Mouse (Mus musculus): ENCODE measurements around the gene Sertad2. TPM values are rescaled to one million over a fixed set of nuclear protein-coding genes. Genes with fewer than 3 reads are reported as not detected.
A peak's percentile ranks its signal among the peaks of the same experiment; 100 is the strongest.

The Sertad2 gene
- total and polyA plus RNA-seq, 3 experiments, result 16.1 to 20.2 (median 17.7) TPM

- DNase-seq, result peak; percentile 89 to 91
- Histone ChIP-seq H3K4me3 (peak overlapping the region; percentile 80), H3K27me3 (ENCODE audit: control insufficient read depth, insufficient read depth, low read length) (no peaks in the 10 kb centered on the region), H3K79me2 (replicated peaks; ENCODE audit: control insufficient read depth, insufficient read depth, low read length) (peaks cover 2% of the 10 kb centered on the region; the same call in 1 of the 2 replicates), H3K36me3 (ENCODE audit: control insufficient read depth, insufficient read depth, low read length) (peaks cover 8% of the 10 kb centered on the region; the same call in 1 of the 2 replicates), H3K27ac (peak overlapping the region; percentile 100), H3K9ac (ENCODE audit: low read depth, low read length) (peak overlapping the region; percentile 95), H3K4me1 (ENCODE audit: control insufficient read depth, insufficient read depth, low read length) (peaks cover 4% of the 10 kb centered on the region)
- intact Hi-C loops (cut with DNase I), result loop anchor here (1.0 to 5.0 kb wide), 4 partner anchors 37 to 430 kb away; partner anchors contain the start of genes Aftph, Rab1a and Sertad2
- 0% methylated on average over 65 of the region's 67 CpGs for WGBS
- TF ChIP-seq EP300 (IDR thresholded peaks at IDR 0.05; ENCODE audit: insufficient read depth, low read depth, low read length) (no peak; the same call in 1 of the 2 replicates), CTCF (IDR thresholded peaks at IDR 0.05) (no peak), POLR2A (IDR thresholded peaks at IDR 0.05; ENCODE audit: insufficient read depth, low read depth, low read length) (no peak; the same call in 1 of the 2 replicates)
Observed at GRCm38 (mm10) chr11:20631941-20632618, 89.0 kb downstream of the Sertad2 start.

DNA sequence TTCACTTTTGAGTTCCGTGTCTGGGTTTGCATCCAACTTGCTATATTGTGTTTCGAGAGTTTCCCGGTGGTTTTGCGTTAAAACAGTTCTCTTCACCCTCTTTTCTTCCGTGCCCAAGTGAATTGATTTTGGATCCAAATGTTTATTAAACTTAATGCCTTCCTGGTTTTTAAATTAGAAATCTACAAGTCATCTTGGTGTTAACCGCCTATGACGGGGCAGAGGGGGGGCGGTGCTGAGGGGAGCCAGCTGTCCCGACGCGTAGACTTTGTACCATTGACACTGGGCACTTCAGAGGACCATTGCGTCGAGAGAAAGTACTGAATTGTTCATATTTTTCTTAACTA, 89.5 kb downstream of the Sertad2 start:
- H3K27ac ChIP-seq, result peak overlapping the region; percentile 100
- peaks cover 2% of the 10 kb centered on the region; the same call in 1 of the 2 replicates for H3K79me2 ChIP-seq (replicated peaks; ENCODE audit: control insufficient read depth, insufficient read depth, low read length)
- H3K4me3 ChIP-seq, result peak overlapping the region; percentile 80
- peaks cover 8% of the 10 kb centered on the region; the same call in 1 of the 2 replicates for H3K36me3 ChIP-seq (ENCODE audit: control insufficient read depth, insufficient read depth, low read length)
- H3K9ac ChIP-seq (ENCODE audit: low read depth, low read length), result peak overlapping the region; percentile 95
- TF ChIP-seq POLR2A (IDR thresholded peaks at IDR 0.05; ENCODE audit: insufficient read depth, low read depth, low read length) (no peak), EP300 (IDR thresholded peaks at IDR 0.05; ENCODE audit: insufficient read depth, low read depth, low read length) (no peak), CTCF (IDR thresholded peaks at IDR 0.05) (no peak)
- WGBS, result under 1% methylated on average over 13 of the region's 13 CpGs
- peak; percentile 63 for DNase-seq
- no peaks in the 10 kb centered on the region for H3K27me3 ChIP-seq (ENCODE audit: control insufficient read depth, insufficient read depth, low read length)
- intact Hi-C loops (cut with DNase I), result loop anchor here (2.0 to 5.0 kb wide), 2 partner anchors 108 to 430 kb away; partner anchors contain the start of genes Aftph and Rab1a
- peaks cover 4% of the 10 kb centered on the region for H3K4me1 ChIP-seq (ENCODE audit: control insufficient read depth, insufficient read depth, low read length)

GRCm38 (mm10) chr11:20634543-20634942, 91.5 kb downstream of the Sertad2 start:
- peaks cover 2% of the 10 kb centered on the region; the same call in 1 of the 2 replicates for H3K79me2 ChIP-seq (replicated peaks; ENCODE audit: control insufficient read depth, insufficient read depth, low read length)
- no peak overlapping the region for H3K4me3 ChIP-seq
- intact Hi-C loops (cut with DNase I), result loop anchor here (5.0 kb wide), 1 partner anchor 432 kb away; the partner anchor contains the start of gene Rab1a
- 86% methylated on average over 1 of the region's 1 CpGs for WGBS
- TF ChIP-seq CTCF (IDR thresholded peaks at IDR 0.05) (no peak), POLR2A (IDR thresholded peaks at IDR 0.05; ENCODE audit: insufficient read depth, low read depth, low read length) (no peak), EP300 (IDR thresholded peaks at IDR 0.05; ENCODE audit: insufficient read depth, low read depth, low read length) (no peak)
- no peaks in the 10 kb centered on the region for H3K27me3 ChIP-seq (ENCODE audit: control insufficient read depth, insufficient read depth, low read length)
- H3K9ac ChIP-seq (ENCODE audit: low read depth, low read length), result no peak overlapping the region
- peaks cover 4% of the 10 kb centered on the region for H3K4me1 ChIP-seq (ENCODE audit: control insufficient read depth, insufficient read depth, low read length)
- peaks cover 11% of the 10 kb centered on the region for H3K36me3 ChIP-seq (ENCODE audit: control insufficient read depth, insufficient read depth, low read length)
- no peak for DNase-seq
- H3K27ac ChIP-seq, result no peak overlapping the region

DNA sequence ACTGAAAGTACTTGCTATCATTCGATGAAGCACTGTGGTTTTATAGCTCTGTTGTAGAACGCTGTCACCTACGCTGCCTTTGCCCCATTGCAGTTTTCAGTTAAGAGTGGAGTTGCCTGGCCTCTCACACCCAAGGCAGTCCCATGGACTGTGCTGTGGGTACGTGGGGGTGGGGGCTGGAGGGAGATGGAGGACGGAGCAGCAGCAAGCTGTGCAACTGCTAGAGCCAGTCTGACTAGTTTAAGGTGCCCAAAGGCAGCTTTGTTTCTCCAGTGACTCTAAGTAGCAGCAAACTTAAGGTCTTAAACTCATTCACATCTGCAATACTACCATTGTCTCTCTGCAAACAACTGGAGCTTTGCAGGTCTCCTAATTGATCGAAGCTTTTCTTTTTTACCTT, 92.6 kb downstream of the Sertad2 start:
- peaks cover 11% of the 10 kb centered on the region for H3K36me3 ChIP-seq (ENCODE audit: control insufficient read depth, insufficient read depth, low read length)
- H3K9ac ChIP-seq (ENCODE audit: low read depth, low read length), result no peak overlapping the region
- WGBS, result 57% methylated on average over 6 of the region's 6 CpGs
- H3K4me3 ChIP-seq, result no peak overlapping the region
- H3K4me1 ChIP-seq (ENCODE audit: control insufficient read depth, insufficient read depth, low read length), result peaks cover 6% of the 10 kb centered on the region
- TF ChIP-seq EP300 (IDR thresholded peaks at IDR 0.05; ENCODE audit: insufficient read depth, low read depth, low read length), result no peak
- TF ChIP-seq CTCF (IDR thresholded peaks at IDR 0.05), result no peak
- no peak for TF ChIP-seq POLR2A (IDR thresholded peaks at IDR 0.05; ENCODE audit: insufficient read depth, low read depth, low read length)
- H3K79me2 ChIP-seq (replicated peaks; ENCODE audit: control insufficient read depth, insufficient read depth, low read length), result peaks cover 2% of the 10 kb centered on the region; the same call in 1 of the 2 replicates
- intact Hi-C loops (cut with DNase I), result no loop called here
- no peak for DNase-seq
- no peak overlapping the region for H3K27ac ChIP-seq
- no peaks in the 10 kb centered on the region for H3K27me3 ChIP-seq (ENCODE audit: control insufficient read depth, insufficient read depth, low read length)

DNA sequence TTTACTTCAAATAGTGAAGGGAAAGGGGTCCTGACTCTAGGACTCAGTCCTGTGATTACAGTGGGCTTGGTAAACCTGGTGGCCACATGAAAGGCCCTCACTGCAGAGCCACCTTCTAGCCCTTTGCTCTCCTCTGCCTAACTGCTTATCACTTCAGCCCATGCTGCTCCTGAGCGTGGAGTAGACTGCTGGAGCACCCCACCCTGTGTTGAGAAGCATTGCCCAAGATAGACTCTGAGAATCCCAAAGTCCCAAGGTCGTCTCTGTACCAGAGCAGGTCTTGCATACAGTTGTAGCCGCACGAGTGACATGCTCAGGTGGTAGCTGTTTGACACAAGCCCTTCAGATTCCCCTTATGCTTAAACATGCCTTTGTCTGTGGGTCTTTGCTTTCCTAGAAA, 93.1 kb downstream of the Sertad2 start:
- Histone ChIP-seq H3K4me1 (ENCODE audit: control insufficient read depth, insufficient read depth, low read length) (peaks cover 6% of the 10 kb centered on the region), H3K27me3 (ENCODE audit: control insufficient read depth, insufficient read depth, low read length) (no peaks in the 10 kb centered on the region), H3K36me3 (ENCODE audit: control insufficient read depth, insufficient read depth, low read length) (peaks cover 11% of the 10 kb centered on the region), H3K9ac (ENCODE audit: low read depth, low read length) (no peak overlapping the region), H3K79me2 (replicated peaks; ENCODE audit: control insufficient read depth, insufficient read depth, low read length) (peaks cover 3% of the 10 kb centered on the region; the same call in 1 of the 2 replicates), H3K4me3 (no peak overlapping the region), H3K27ac (no peak overlapping the region)
- WGBS, result 56% methylated on average over 4 of the region's 4 CpGs
- TF ChIP-seq EP300 (IDR thresholded peaks at IDR 0.05; ENCODE audit: insufficient read depth, low read depth, low read length) (no peak), POLR2A (IDR thresholded peaks at IDR 0.05; ENCODE audit: insufficient read depth, low read depth, low read length) (no peak), CTCF (IDR thresholded peaks at IDR 0.05) (no peak)
- DNase-seq, result no peak
- intact Hi-C loops (cut with DNase I), result no loop called here

- DNase-seq, result no peak
- H3K36me3 ChIP-seq (ENCODE audit: control insufficient read depth, insufficient read depth, low read length), result peaks cover 11% of the 10 kb centered on the region
- no peak overlapping the region for H3K4me3 ChIP-seq
- intact Hi-C loops (cut with DNase I), result no loop called here
- peaks cover 3% of the 10 kb centered on the region; the same call in 1 of the 2 replicates for H3K79me2 ChIP-seq (replicated peaks; ENCODE audit: control insufficient read depth, insufficient read depth, low read length)
- H3K27me3 ChIP-seq (ENCODE audit: control insufficient read depth, insufficient read depth, low read length), result no peaks in the 10 kb centered on the region
- H3K4me1 ChIP-seq (ENCODE audit: control insufficient read depth, insufficient read depth, low read length), result peaks cover 6% of the 10 kb centered on the region
- no peak for TF ChIP-seq CTCF (IDR thresholded peaks at IDR 0.05)
- TF ChIP-seq EP300 (IDR thresholded peaks at IDR 0.05; ENCODE audit: insufficient read depth, low read depth, low read length), result no peak
- no peak for TF ChIP-seq POLR2A (IDR thresholded peaks at IDR 0.05; ENCODE audit: insufficient read depth, low read depth, low read length)
- H3K9ac ChIP-seq (ENCODE audit: low read depth, low read length), result no peak overlapping the region
- no peak overlapping the region for H3K27ac ChIP-seq
Observed at GRCm38 (mm10) chr11:20637060-20637459, 94.0 kb downstream of the Sertad2 start.
